Mouse (Mus musculus): ENCODE measurements at regions not wholly inside any gene's neighbourhood (a gene's known extent, or its start where the extent isn't known, plus 50 kb on each side); places are given as distances from the start of the nearest gene placed in this dataset.
A peak's percentile ranks its signal among the peaks of the same experiment; 100 is the strongest.

DNA sequence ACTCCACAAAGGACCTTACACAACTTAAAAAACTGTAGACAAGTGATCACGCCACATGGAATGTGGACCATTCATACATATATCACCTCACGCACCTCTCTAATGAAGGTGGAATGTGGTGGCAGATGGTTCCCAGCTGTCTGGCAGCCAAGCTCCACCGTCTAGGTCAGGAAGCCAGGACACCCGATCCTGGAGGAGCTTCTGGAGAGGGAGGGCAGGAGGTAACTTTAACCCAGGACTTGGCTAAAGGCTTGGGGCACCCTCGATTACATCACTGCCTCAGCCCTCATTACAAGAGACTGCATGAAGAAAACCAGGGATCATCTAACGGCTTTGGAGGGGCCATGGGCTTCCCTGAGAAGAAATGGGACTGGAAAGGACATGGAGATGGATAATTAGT lies 88.8 kb downstream of the Insig2 start:
- no peak for ATAC-seq (replicated peaks; ENCODE audit: low FRiP score, low TSS enrichment, poor library complexity, severe bottlenecking)

DNA sequence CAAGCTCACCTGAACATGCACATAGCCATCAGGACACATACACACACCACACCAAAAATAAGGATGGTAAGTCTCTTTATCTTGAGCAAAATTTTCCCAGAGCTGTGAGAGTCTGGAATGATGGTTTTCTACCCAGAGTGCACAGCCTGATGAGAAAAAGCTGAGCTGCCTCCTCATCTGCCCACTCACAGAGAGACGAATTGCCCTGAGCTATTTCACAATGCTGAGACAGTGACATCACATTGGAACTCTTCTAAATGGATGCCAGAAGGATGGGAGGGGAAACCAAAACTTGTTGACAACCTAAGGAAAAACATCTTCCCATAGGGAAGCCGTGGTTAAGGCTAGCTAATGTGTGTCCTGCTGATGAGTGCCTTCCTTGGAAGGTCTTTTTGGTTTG lies 84.8 kb downstream of the Insig2 start:
- no peak for ATAC-seq (replicated peaks; ENCODE audit: low FRiP score, low TSS enrichment, poor library complexity, severe bottlenecking)

DNA sequence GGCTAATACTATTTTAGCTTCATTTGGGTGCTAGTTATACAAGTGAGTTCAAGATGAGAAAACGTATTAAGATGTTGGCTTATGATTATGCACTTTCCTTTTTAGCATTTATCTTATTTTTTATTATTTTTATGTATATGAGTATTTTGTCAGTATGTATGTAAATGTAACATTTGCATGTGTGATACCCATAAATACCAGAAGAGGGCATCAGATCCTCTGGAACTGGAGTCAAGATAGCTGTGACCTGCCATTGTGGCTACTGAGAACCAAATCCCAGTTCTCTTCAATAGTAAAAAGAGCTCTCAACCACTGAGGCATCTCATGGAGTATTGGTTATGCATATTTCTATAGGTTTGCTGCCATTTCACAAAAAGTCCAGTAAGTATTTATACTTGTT lies 83.3 kb downstream of the Insig2 start:
- ATAC-seq (replicated peaks; ENCODE audit: low FRiP score, low TSS enrichment, poor library complexity, severe bottlenecking) = 0 out of 2 replicates have a peak, but pooled peaks have one; percentile 41

DNA sequence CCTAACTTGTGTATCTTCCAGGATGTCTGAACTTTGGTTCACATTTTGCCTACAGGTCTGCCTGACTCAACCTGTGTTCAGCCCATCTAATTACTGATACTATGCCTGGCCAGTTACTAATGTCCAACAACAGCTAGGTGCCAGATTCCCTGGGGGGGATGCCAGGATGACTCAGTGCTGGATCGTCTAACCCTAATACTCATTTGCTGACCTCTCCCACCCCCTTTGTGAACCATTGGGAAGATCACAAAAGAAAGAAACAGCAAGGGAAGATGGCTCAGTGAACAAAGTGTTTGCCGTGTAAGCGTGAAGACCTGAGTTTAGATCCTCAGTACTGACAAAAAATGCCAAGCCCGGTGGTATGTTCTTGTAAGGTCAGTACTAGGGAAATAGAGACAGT lies 81.7 kb downstream of the Insig2 start:
- no peak for ATAC-seq (replicated peaks; ENCODE audit: low FRiP score, low TSS enrichment, poor library complexity, severe bottlenecking)

DNA sequence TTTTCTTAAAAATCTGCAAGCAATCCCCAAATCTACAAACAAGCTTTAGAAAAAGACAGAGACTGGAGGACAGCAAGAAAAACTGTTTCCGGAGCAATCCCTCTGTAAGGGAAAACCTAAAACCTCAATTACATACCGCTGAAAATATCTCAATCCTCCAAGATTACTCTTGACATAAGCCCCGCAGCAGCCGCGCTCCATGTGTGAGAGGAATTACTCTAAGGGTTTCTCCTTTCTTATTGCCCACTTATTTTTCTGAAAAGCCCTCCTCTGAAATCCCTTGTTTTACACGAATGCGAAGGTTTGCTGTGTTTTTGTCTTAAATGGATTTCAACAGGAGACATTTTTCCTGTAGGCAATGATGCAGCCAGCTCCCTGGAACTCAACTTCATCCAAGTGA lies 80.3 kb downstream of the Insig2 start:
- ATAC-seq (replicated peaks; ENCODE audit: low FRiP score, low TSS enrichment, poor library complexity, severe bottlenecking) = no peak

DNA sequence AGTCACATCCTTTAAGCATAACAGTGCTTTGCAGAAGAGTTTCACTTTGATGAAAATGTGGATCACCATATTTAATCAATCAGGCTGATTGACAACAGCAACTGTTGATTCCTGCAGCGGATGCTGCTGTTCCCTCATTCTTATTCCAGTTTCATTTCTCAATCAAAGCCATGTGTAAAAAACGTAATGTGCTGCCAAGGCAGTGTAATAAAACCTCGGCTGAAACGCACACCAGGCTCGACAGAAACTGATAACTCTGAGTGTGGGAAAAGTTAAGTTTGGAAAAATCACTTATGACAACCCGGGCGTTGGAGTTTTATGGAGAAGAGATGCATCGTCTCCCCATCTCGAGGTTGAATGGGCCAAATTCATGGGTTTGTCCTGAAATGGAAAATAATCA lies 78.2 kb downstream of the Insig2 start:
- ATAC-seq (replicated peaks; ENCODE audit: low FRiP score, low TSS enrichment, poor library complexity, severe bottlenecking) = no peak
